Mouse (Mus musculus) mouse embryonic stem cell (cell line): ENCODE data around the gene Cdyl.
"Not testable (repeated sequence)": the region's sequence is repeated elsewhere in the genome, so short reads cannot be mapped to it uniquely, and the experiment has no call there.

Experiments
- in situ Hi-C, 2 experiments: fragments of 300-500 bp; cut with MboI; formaldehyde crosslinking; loops; 1 replicate in 1 of 2; 3 replicates in 1 of 2; pipeline ENCODE4 v1.14.3; 2019 to 2020; ENCODE audit warnings: low sequenced_read_pairs in 2 of 2, low pct_unique_long_range_greater_than_20kb in 1 of 2, mixed read lengths in 1 of 2; ENCODE audit not compliant: unreplicated experiment in 1 of 2

Gene Cdyl

GRCm38 (mm10) chr13:35813348-35814127 is 153.9 kb downstream of the Cdyl start:
- in situ Hi-C loops = no loop called here

DNA sequence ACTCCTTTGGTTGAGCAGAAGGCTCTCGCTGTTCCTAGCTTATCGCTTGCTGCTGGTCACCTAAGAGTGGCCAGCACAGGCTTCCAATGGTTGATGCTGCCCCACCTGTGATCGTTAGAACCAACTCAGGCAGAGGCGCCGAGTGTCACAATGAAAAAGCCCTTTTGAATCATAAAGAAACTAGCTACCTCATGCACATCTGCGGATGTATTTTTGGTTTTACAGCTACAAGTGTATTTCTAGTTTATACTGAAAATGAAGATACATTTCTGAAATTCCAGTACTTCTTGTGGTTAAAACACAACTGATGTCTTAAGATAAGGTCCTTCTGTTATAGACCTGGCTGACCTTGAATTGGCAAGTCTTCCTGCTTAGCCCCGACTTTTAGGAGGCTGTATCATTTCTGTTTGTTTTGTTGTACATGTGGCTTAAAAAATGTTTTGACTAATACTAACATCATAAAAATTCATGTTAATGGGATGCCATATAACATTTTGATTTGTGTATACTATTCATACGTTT is 155.6 kb downstream of the Cdyl start:
- in situ Hi-C loops = no loop called here

- in situ Hi-C loops = no loop called here
Measured at GRCm38 (mm10) chr13:35815782-35816368, 156.2 kb downstream of the Cdyl start.

GRCm38 (mm10) chr13:35817626-35818025 is 158.0 kb downstream of the Cdyl start:
- in situ Hi-C loops = no loop called here

DNA sequence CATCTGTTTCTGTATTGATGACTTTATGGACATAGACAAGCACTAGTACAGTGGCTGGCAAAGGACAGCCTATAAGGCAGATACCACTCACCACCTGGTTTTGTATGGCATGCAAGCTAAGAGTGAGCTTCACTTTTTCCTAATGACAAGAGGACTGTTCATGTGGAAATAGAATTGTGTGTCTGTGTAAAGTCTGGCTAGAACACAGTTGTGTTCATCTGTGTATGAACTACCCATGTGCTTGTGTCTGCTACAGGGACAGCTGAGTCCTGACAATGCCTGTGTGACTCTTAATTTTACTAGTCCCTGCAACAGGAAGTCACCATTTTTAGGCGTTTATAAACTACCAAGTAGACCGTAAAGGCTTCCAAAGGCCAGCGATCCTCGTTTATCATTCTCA is 158.4 kb downstream of the Cdyl start:
- in situ Hi-C loops = no loop called here

- in situ Hi-C loops = no loop called here
Measured at GRCm38 (mm10) chr13:35821821-35822454, 162.3 kb downstream of the Cdyl start.

GRCm38 (mm10) chr13:35822795-35823194 is 163.2 kb downstream of the Cdyl start:
- in situ Hi-C loops = no loop called here

GRCm38 (mm10) chr13:35825639-35826038 is 166.0 kb downstream of the Cdyl start:
- in situ Hi-C loops = no loop called here

GRCm38 (mm10) chr13:35832676-35833075 is 173.0 kb downstream of the Cdyl start:
- in situ Hi-C loops = no loop called here

- in situ Hi-C loops = no loop called here
Measured at GRCm38 (mm10) chr13:35833941-35834340, 174.3 kb downstream of the Cdyl start.

- in situ Hi-C loops = no loop called here
Measured at GRCm38 (mm10) chr13:35835669-35836068, 176.0 kb downstream of the Cdyl start.

- in situ Hi-C loops = not testable (repeated sequence)
Measured at GRCm38 (mm10) chr13:35836501-35836900, 176.9 kb downstream of the Cdyl start.

- in situ Hi-C loops = no loop called here
Measured at GRCm38 (mm10) chr13:35840102-35840501, 180.5 kb downstream of the Cdyl start.

DNA sequence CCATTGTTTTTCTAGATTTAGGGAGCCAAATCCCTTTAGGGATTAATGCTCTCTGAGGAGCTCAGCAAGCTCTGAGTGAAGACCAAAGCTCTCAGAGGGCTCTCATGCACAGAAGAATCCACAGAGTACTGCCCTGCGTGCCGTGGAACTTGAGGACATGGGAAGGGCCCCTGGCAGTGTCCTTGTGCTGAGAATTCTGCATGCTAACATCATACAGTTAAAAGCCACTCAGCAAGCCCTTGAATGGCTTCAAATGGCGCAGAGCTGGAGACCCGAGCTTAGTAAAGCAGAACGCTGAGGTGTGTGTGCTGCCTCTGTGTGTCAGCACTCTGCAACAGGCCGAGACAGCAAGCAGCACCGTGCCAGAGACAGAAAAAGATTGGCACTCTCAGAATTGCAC is 183.8 kb downstream of the Cdyl start:
- in situ Hi-C loops = no loop called here

DNA sequence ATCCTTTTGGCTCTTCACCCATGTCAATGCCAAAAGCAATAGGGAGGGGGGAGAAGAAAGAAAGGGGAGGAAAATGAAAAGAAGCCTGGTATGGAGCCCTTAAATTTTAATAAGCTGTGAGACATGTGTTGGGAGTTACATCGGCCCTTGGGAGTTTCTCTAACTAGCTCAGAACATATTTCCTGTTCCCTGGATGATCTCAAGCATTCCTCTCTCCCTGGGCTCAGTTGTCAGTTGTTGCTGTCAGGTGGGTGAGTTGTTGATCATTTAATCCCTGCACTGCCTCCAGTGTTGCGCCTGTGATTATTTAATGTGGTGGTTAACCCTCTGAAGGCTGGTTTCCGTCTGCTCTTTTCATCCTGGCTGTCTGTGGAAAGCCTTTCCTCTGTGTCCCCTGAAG is 185.7 kb downstream of the Cdyl start:
- in situ Hi-C loops = no loop called here

GRCm38 (mm10) chr13:35848694-35849093 is 189.1 kb downstream of the Cdyl start:
- in situ Hi-C loops = no loop called here

- in situ Hi-C loops = no loop called here
Measured at GRCm38 (mm10) chr13:35851581-35851980, 191.9 kb downstream of the Cdyl start.

DNA sequence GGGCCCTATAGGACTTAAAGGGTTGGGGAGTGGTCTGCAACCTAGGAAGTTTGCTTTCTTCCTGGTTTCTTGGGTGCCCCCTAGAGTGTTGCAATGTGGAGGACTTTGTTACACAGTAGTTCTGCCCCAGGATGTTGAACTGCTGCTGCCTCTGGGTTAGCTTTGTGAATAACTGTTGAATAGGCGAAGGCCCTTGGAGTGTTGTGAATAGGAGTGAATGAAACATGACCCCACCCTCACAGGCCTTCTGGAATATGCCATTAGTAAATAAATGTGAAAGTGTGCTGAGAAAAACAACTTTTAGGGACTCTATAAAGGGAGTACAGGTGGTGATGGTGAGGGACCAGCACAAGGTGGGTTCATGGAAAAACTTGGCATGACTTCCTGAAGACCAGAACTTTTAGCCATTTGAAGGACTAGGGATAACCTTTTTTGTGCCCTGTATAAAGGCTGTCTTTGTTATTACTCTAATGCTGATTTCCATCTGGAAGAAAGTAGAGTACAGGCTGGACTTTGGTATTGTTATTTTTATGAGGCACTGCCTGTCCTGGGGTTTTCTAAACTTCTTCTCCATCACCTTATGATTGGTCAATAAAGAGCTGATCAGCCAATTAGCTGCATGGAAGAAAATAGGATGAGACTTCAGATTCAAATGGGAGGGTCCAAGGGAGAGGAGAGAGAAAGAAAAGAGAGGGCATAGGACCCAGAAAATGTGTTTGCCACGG is 193.4 kb downstream of the Cdyl start:
- in situ Hi-C loops = no loop called here

DNA sequence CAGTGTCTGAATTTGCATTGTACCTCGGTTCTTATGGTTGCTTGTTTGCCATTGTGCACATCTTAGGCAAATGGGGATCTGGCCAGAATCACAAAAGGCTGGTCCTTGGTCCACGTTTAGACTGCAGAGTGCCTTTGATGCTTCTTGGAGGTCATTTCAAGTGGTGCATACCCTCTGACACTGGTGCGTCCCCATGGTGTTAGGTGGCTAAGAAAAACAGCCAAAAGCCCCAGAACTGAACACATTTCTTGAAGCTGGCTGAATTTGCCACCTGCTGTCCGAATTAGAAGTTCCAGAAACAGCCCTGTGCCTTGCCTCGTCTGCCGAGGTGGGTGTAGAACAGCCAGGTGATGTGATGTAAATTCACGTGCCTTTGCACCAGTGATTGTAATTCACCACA is 197.9 kb downstream of the Cdyl start:
- in situ Hi-C loops = no loop called here
